Mouse (Mus musculus) hindbrain, embryonic 11.5 days (tissue): ENCODE measurements at regions not wholly inside any gene's neighbourhood (a gene's known extent, or its start where the extent isn't known, plus 50 kb on each side); places are given as distances from the start of the nearest gene placed in this dataset.
A peak's percentile ranks its signal among the peaks of the same experiment; 100 is the strongest.

Experiments
- ATAC-seq: fragments of 200-750 bp; cut with Nextera tagmentation; 2 replicates; pipeline ENCODE4 v1.8.0; 2017; ENCODE audit warnings: mild to moderate bottlenecking, moderate TSS enrichment, moderate library complexity; ENCODE audit not compliant: low FRiP score
- DNase-seq: peaks from one replicate; pipeline ENCODE4 v3.0.0-alpha.2; 2015; ENCODE audit warnings: low spot score
- H3K27ac ChIP-seq: fragments of 300-500 bp; sonication (generic); 2 replicates; pipeline ENCODE4 v1.5.1; 2014; ENCODE audit warnings: mild to moderate bottlenecking, low read depth, low read length
- H3K27me3 ChIP-seq: fragments of 300-500 bp; sonication (generic); 2 replicates; pipeline ENCODE4 v1.6.1; 2014; ENCODE audit warnings: mild to moderate bottlenecking, low read length, moderate library complexity, mixed read lengths; ENCODE audit not compliant: control insufficient read depth, insufficient read depth
- H3K36me3 ChIP-seq: fragments of 300-500 bp; sonication (generic); 2 replicates; pipeline ENCODE4 v1.6.1; 2014; ENCODE audit warnings: mild to moderate bottlenecking, low read length, moderate library complexity, mixed read lengths; ENCODE audit not compliant: control insufficient read depth, insufficient read depth
- H3K4me1 ChIP-seq: fragments of 300-500 bp; sonication (generic); replicated peaks from 2 replicates; pipeline ENCODE4 v1.6.1; 2014; ENCODE audit warnings: low read length, mixed read lengths; ENCODE audit not compliant: control insufficient read depth, insufficient read depth
- H3K4me2 ChIP-seq: fragments of 300-500 bp; sonication (generic); replicated peaks from 2 replicates; pipeline ENCODE4 v1.6.1; 2014; ENCODE audit warnings: mild to moderate bottlenecking, low read depth, low read length
- H3K4me3 ChIP-seq: fragments of 300-500 bp; sonication (generic); 2 replicates; pipeline ENCODE4 v1.5.1; 2014; ENCODE audit warnings: low read depth, low read length
- H3K9ac ChIP-seq: fragments of 300-500 bp; sonication (generic); 2 replicates; pipeline ENCODE4 v1.6.1; 2014; ENCODE audit warnings: low read depth, low read length
- H3K9me3 ChIP-seq: fragments of 300-500 bp; sonication (generic); 2 replicates; pipeline ENCODE4 v1.6.1; 2016; ENCODE audit warnings: low read length; ENCODE audit not compliant: control insufficient read depth
- WGBS: fragments of 180-500 bp; shearing (Covaris S2); extraction: QIAGEN DNeasy Blood & Tissue Kit; methylation state at CpG from one replicate; pipeline ENCODE4 v1.1.7; 2014; 5-methylcytosine and 5-hydroxymethylcytosine counted together

- no peaks in the 10 kb centered on the region for H3K27me3 ChIP-seq
- DNase-seq, result no peak
- H3K9ac ChIP-seq, result no peak overlapping the region
- no peak overlapping the region for H3K4me3 ChIP-seq
- no peak for ATAC-seq
- WGBS, result 99% methylated on average over 5 of the region's 5 CpGs
- no peak overlapping the region for H3K4me2 ChIP-seq
- no peaks in the 10 kb centered on the region for H3K36me3 ChIP-seq
- no peak overlapping the region for H3K27ac ChIP-seq
- no peaks in the 10 kb centered on the region for H3K4me1 ChIP-seq
- no peaks in the 10 kb centered on the region for H3K9me3 ChIP-seq
Observed at GRCm38 (mm10) chr13:6877018-6877901, 228.7 kb upstream of the Pfkp start.

DNA sequence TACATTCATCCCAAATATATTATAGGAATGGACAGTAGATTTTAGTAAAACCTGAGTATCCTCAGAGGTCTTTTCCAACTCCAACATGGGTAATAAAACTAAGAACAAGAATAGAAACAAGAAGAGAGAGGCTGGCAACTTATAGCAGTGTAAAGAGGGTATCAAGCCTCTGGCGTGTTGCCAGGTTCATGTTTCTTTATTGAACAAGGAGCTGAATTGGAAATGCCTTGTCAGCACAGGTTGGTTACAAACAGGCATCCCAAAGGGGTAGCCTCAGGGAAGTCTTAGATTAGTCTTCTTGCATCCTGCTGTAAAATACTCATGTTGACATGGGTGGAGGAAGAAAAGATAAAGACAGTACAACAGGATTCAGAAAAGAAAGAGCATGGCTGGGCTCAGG is 213.6 kb upstream of the Pfkp start:
- H3K27me3 ChIP-seq, result no peaks in the 10 kb centered on the region
- H3K27ac ChIP-seq, result no peak overlapping the region
- no peak overlapping the region for H3K4me3 ChIP-seq
- H3K9ac ChIP-seq, result no peak overlapping the region
- 77% methylated on average over 1 of the region's 1 CpGs for WGBS
- no peaks in the 10 kb centered on the region for H3K4me1 ChIP-seq
- no peak overlapping the region for H3K4me2 ChIP-seq
- H3K36me3 ChIP-seq, result no peaks in the 10 kb centered on the region
- ATAC-seq (no peak), DNase-seq (no peak)
- no peaks in the 10 kb centered on the region for H3K9me3 ChIP-seq

GRCm38 (mm10) chr13:6859551-6859950 is 211.0 kb upstream of the Pfkp start:
- DNase-seq (no peak), ATAC-seq (no peak)
- no peaks in the 10 kb centered on the region for H3K36me3 ChIP-seq
- no peaks in the 10 kb centered on the region for H3K27me3 ChIP-seq
- no peak overlapping the region for H3K27ac ChIP-seq
- no peak overlapping the region for H3K4me3 ChIP-seq
- WGBS, result 86% methylated on average over 3 of the region's 3 CpGs
- H3K4me2 ChIP-seq, result no peak overlapping the region
- H3K9me3 ChIP-seq, result no peaks in the 10 kb centered on the region
- H3K9ac ChIP-seq, result no peak overlapping the region
- H3K4me1 ChIP-seq, result no peaks in the 10 kb centered on the region

- H3K9ac ChIP-seq, result no peak overlapping the region
- no peak for ATAC-seq
- no peak overlapping the region for H3K4me3 ChIP-seq
- no peak overlapping the region for H3K4me2 ChIP-seq
- DNase-seq, result no peak
- no peaks in the 10 kb centered on the region for H3K4me1 ChIP-seq
- WGBS, result 72% methylated on average over 10 of the region's 10 CpGs
- no peaks in the 10 kb centered on the region for H3K36me3 ChIP-seq
- no peaks in the 10 kb centered on the region for H3K9me3 ChIP-seq
- H3K27ac ChIP-seq, result no peak overlapping the region
- H3K27me3 ChIP-seq, result no peaks in the 10 kb centered on the region
Observed at GRCm38 (mm10) chr13:6855199-6856148, 206.9 kb upstream of the Pfkp start.

DNA sequence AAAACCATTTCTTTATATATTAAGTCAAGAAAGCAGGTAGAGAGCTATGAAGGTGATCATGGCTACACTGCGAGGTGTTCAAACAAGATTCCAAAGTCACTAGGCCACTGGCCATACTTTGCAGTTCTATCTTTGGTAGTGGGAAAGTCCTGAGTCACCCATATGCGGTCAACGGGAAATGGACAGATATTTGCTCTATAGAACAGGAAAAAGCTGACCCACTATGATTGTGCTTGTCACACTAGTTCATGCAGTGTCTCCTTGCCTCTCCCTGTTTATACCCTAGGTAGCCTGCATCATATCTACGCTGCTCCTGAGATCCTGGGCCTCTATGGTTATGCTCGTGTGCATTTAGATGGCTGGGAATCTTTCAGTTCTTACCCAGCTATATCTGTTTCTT is 188.9 kb upstream of the Pfkp start:
- H3K4me1 ChIP-seq, result no peaks in the 10 kb centered on the region
- ATAC-seq (peak; percentile 14; the same call in 1 of the 2 replicates), DNase-seq (no peak)
- H3K9ac ChIP-seq, result no peak overlapping the region
- H3K4me2 ChIP-seq, result no peak overlapping the region
- no peaks in the 10 kb centered on the region for H3K27me3 ChIP-seq
- no peaks in the 10 kb centered on the region for H3K9me3 ChIP-seq
- no peak overlapping the region for H3K27ac ChIP-seq
- 87% methylated on average over 5 of the region's 5 CpGs for WGBS
- H3K4me3 ChIP-seq, result no peak overlapping the region
- no peaks in the 10 kb centered on the region for H3K36me3 ChIP-seq

GRCm38 (mm10) chr13:6837075-6837422 is 188.5 kb upstream of the Pfkp start:
- Histone ChIP-seq H3K36me3 (no peaks in the 10 kb centered on the region), H3K27me3 (no peaks in the 10 kb centered on the region), H3K4me2 (no peak overlapping the region), H3K9ac (no peak overlapping the region), H3K27ac (no peak overlapping the region), H3K4me3 (no peak overlapping the region), H3K9me3 (no peaks in the 10 kb centered on the region), H3K4me1 (no peaks in the 10 kb centered on the region)
- DNase-seq, result no peak
- peak; percentile 59; the same call in 1 of the 2 replicates for ATAC-seq
- WGBS, result 67% methylated on average over 1 of the region's 1 CpGs

- Histone ChIP-seq H3K9me3 (no peaks in the 10 kb centered on the region), H3K4me1 (no peaks in the 10 kb centered on the region), H3K4me2 (no peak overlapping the region), H3K36me3 (no peaks in the 10 kb centered on the region), H3K9ac (no peak overlapping the region), H3K27ac (no peak overlapping the region), H3K27me3 (no peaks in the 10 kb centered on the region), H3K4me3 (no peak overlapping the region)
- 41% methylated on average over 6 of the region's 6 CpGs for WGBS
- ATAC-seq, result peak; percentile 88
- DNase-seq, result peak; percentile 76
Observed at GRCm38 (mm10) chr13:6836351-6837074, 187.9 kb upstream of the Pfkp start.

- no peaks in the 10 kb centered on the region for H3K36me3 ChIP-seq
- DNase-seq (no peak), ATAC-seq (0 out of 2 replicates have a peak, but pooled peaks have one; percentile 45)
- H3K4me2 ChIP-seq, result no peak overlapping the region
- no peak overlapping the region for H3K9ac ChIP-seq
- H3K27ac ChIP-seq, result no peak overlapping the region
- H3K9me3 ChIP-seq, result no peaks in the 10 kb centered on the region
- H3K4me1 ChIP-seq, result no peaks in the 10 kb centered on the region
- H3K4me3 ChIP-seq, result no peak overlapping the region
- WGBS, result 71% methylated on average over 1 of the region's 1 CpGs
- no peaks in the 10 kb centered on the region for H3K27me3 ChIP-seq
Observed at GRCm38 (mm10) chr13:6829882-6830281, 181.3 kb upstream of the Pfkp start.
